Mouse (Mus musculus) heart, embryonic 16.5 days (tissue): ENCODE results near the gene Fgf9. TPM values are rescaled to one million over a fixed set of nuclear protein-coding genes. Genes with fewer than 3 reads are reported as not detected.
A peak's percentile ranks its signal among the peaks of the same experiment; 100 is the strongest.

Source experiments
- ATAC-seq: fragments of 200-750 bp; cut with Nextera tagmentation; replicated peaks from 2 replicates; pipeline ENCODE4 v1.8.0; 2017; ENCODE audit warnings: moderate number of reproducible peaks; ENCODE audit not compliant: insufficient read depth, low FRiP score; ENCODE audit errors: extremely low read depth
- H3K27ac ChIP-seq: fragments of 300-500 bp; sonication (generic); 2 replicates; pipeline ENCODE4 v1.5.1; 2014; ENCODE audit warnings: mild to moderate bottlenecking, low read length, control low read depth, moderate library complexity
- H3K27me3 ChIP-seq: fragments of 300-500 bp; sonication (generic); 2 replicates; pipeline ENCODE4 v1.6.1; 2014; ENCODE audit warnings: low read length, mixed read lengths; ENCODE audit not compliant: control insufficient read depth, insufficient read depth
- H3K36me3 ChIP-seq: fragments of 300-500 bp; sonication (generic); 2 replicates; pipeline ENCODE4 v1.6.1; 2014; ENCODE audit not compliant: control insufficient read depth, insufficient read depth
- H3K4me1 ChIP-seq: fragments of 300-500 bp; sonication (generic); 2 replicates; pipeline ENCODE4 v1.6.1; 2014; ENCODE audit warnings: low read length, mixed read lengths; ENCODE audit not compliant: control insufficient read depth, insufficient read depth
- H3K4me2 ChIP-seq: fragments of 300-500 bp; sonication (generic); 2 replicates; pipeline ENCODE4 v1.6.1; 2014; ENCODE audit warnings: low read depth, mild to moderate bottlenecking, control low read depth, low read length
- H3K4me3 ChIP-seq: fragments of 300-500 bp; sonication (generic); 2 replicates; pipeline ENCODE4 v1.5.1; 2014; ENCODE audit warnings: mild to moderate bottlenecking, control low read depth, low read length
- H3K9ac ChIP-seq: fragments of 300-500 bp; sonication (generic); 2 replicates; pipeline ENCODE4 v1.6.1; 2014; ENCODE audit warnings: low read length, control low read depth
- H3K9me3 ChIP-seq: fragments of 300-500 bp; sonication (generic); replicated peaks from 2 replicates; pipeline ENCODE4 v1.6.1; 2016; ENCODE audit warnings: low read length; ENCODE audit not compliant: control insufficient read depth
- WGBS: fragments of 180-500 bp; shearing (Covaris S2); extraction: QIAGEN DNeasy Blood & Tissue Kit; methylation state at CpG from one replicate; pipeline ENCODE4 v1.1.7; 2014; 5-methylcytosine and 5-hydroxymethylcytosine counted together
- polyA plus RNA-seq: library from polyadenylated mRNA; unstranded; fragments of >200 nt; fragmentation: Nextera tagmentation; extraction: Ambion mirVana; gene quantifications from 2 replicates; pipeline ENCODE4 v1.2.1, GENCODE M21; 2015

Gene Fgf9
- 6.5 and 9.1 TPM in 2 replicates for polyA plus RNA-seq

GRCm38 (mm10) chr14:58070481-58071119 lies at the start of gene Fgf9:
TSS of gene Fgf9 (plus strand) at chr14:58070547.
- Histone ChIP-seq H3K4me3 (peak within 1 kb of the TSS; percentile 80), H3K4me2 (peak within 1 kb of the TSS; percentile 83), H3K4me1 (peaks cover 12% of the 10 kb centered on the region), H3K9ac (peak within 1 kb of the TSS; percentile 81), H3K27ac (peak within 1 kb of the TSS; percentile 88), H3K27me3 (peaks cover 14% of the 10 kb centered on the region; the same call in 1 of the 2 replicates), H3K36me3 (no peaks in the 10 kb centered on the region), H3K9me3 (no peaks in the 10 kb centered on the region)
- ATAC-seq: 0 out of 2 replicates have a peak, but pooled peaks have one; percentile 26
- under 1% methylated on average over 33 of the region's 33 CpGs for WGBS

- 9% methylated on average over 8 of the region's 8 CpGs for WGBS
- Histone ChIP-seq H3K4me3 (no peak overlapping the region), H3K27ac (no peak overlapping the region), H3K36me3 (no peaks in the 10 kb centered on the region), H3K4me2 (no peak overlapping the region), H3K27me3 (no peaks in the 10 kb centered on the region), H3K4me1 (no peaks in the 10 kb centered on the region), H3K9ac (no peak overlapping the region), H3K9me3 (no peaks in the 10 kb centered on the region)
- no peak for ATAC-seq
Observed at GRCm38 (mm10) chr14:58034567-58034966, 35.8 kb upstream of the Fgf9 start.

GRCm38 (mm10) chr14:58036174-58036573 lies 34.2 kb upstream of the Fgf9 start:
- WGBS: 42% methylated on average over 6 of the region's 6 CpGs
- no peak overlapping the region for H3K9ac ChIP-seq
- ATAC-seq: no peak

GRCm38 (mm10) chr14:58046639-58047284 lies 23.6 kb upstream of the Fgf9 start:
- Histone ChIP-seq H3K9me3 (no peaks in the 10 kb centered on the region), H3K4me1 (no peaks in the 10 kb centered on the region), H3K27ac (no peak overlapping the region), H3K4me3 (no peak overlapping the region), H3K36me3 (no peaks in the 10 kb centered on the region), H3K4me2 (no peak overlapping the region), H3K27me3 (no peaks in the 10 kb centered on the region), H3K9ac (no peak overlapping the region)
- 65% methylated on average over 4 of the region's 4 CpGs for WGBS
- ATAC-seq: no peak

More at GRCm38 (mm10) chr14:58036174-58036573, 34.2 kb upstream of the Fgf9 start:
- H3K4me2 ChIP-seq: no peak overlapping the region
- no peaks in the 10 kb centered on the region for H3K36me3 ChIP-seq
- H3K4me3 ChIP-seq: no peak overlapping the region
- no peaks in the 10 kb centered on the region for H3K27me3 ChIP-seq
- H3K9me3 ChIP-seq: no peaks in the 10 kb centered on the region
- no peak overlapping the region for H3K27ac ChIP-seq
- H3K4me1 ChIP-seq: no peaks in the 10 kb centered on the region

GRCm38 (mm10) chr14:58050691-58051090 lies 19.7 kb upstream of the Fgf9 start:
- Histone ChIP-seq H3K4me2 (no peak overlapping the region), H3K4me3 (no peak overlapping the region), H3K27ac (no peak overlapping the region), H3K9me3 (peaks cover 2% of the 10 kb centered on the region; the same call in 1 of the 2 replicates), H3K4me1 (no peaks in the 10 kb centered on the region), H3K9ac (no peak overlapping the region), H3K36me3 (no peaks in the 10 kb centered on the region), H3K27me3 (no peaks in the 10 kb centered on the region)
- ATAC-seq: no peak
- 88% methylated on average over 5 of the region's 5 CpGs for WGBS

GRCm38 (mm10) chr14:58067586-58067985 lies 2.8 kb upstream of the Fgf9 start:
- H3K27me3 ChIP-seq: peaks cover 12% of the 10 kb centered on the region; the same call in 1 of the 2 replicates
- H3K4me2 ChIP-seq: no peak overlapping the region
- H3K4me1 ChIP-seq: peaks cover 4% of the 10 kb centered on the region; the same call in 1 of the 2 replicates
- H3K9ac ChIP-seq: no peak overlapping the region
- no peak overlapping the region for H3K4me3 ChIP-seq
- no peaks in the 10 kb centered on the region for H3K36me3 ChIP-seq
- no peak for ATAC-seq
- no peaks in the 10 kb centered on the region for H3K9me3 ChIP-seq
- WGBS: 55% methylated on average over 2 of the region's 2 CpGs
- H3K27ac ChIP-seq: no peak overlapping the region

- Histone ChIP-seq H3K4me3 (no peak overlapping the region), H3K9me3 (no peaks in the 10 kb centered on the region), H3K27ac (no peak overlapping the region), H3K36me3 (no peaks in the 10 kb centered on the region), H3K9ac (no peak overlapping the region), H3K4me2 (no peak overlapping the region), H3K27me3 (peaks cover 14% of the 10 kb centered on the region; the same call in 1 of the 2 replicates), H3K4me1 (peaks cover 4% of the 10 kb centered on the region)
- WGBS: 65% methylated on average over 1 of the region's 1 CpGs
- no peak for ATAC-seq
Observed at GRCm38 (mm10) chr14:58068641-58069040, 1.7 kb upstream of the Fgf9 start.

- Histone ChIP-seq H3K4me3 (peak overlapping the region; percentile 80), H3K4me2 (peak overlapping the region; percentile 83), H3K9ac (peak overlapping the region; percentile 81), H3K9me3 (no peaks in the 10 kb centered on the region), H3K27me3 (peaks cover 14% of the 10 kb centered on the region; the same call in 1 of the 2 replicates), H3K27ac (no peak overlapping the region; the same call in 1 of the 2 replicates), H3K4me1 (peaks cover 12% of the 10 kb centered on the region), H3K36me3 (no peaks in the 10 kb centered on the region)
- ATAC-seq: no peak
- 4% methylated on average over 6 of the region's 6 CpGs for WGBS
Observed at GRCm38 (mm10) chr14:58069927-58070326, 420 bp upstream of the Fgf9 start.

- H3K9me3 ChIP-seq: no peaks in the 10 kb centered on the region
- peaks cover 16% of the 10 kb centered on the region; the same call in 1 of the 2 replicates for H3K27me3 ChIP-seq
- no peak for ATAC-seq
- under 1% methylated on average over 31 of the region's 31 CpGs for WGBS
- peak overlapping the region; percentile 83 for H3K4me2 ChIP-seq
- H3K4me1 ChIP-seq: peaks cover 12% of the 10 kb centered on the region
- H3K27ac ChIP-seq: peak overlapping the region; percentile 88
- H3K36me3 ChIP-seq: no peaks in the 10 kb centered on the region
- peak overlapping the region; percentile 81 for H3K9ac ChIP-seq
- peak overlapping the region; percentile 80 for H3K4me3 ChIP-seq
Observed at GRCm38 (mm10) chr14:58071120-58071641, 834 bp downstream of the Fgf9 start.
